Mouse (Mus musculus): ENCODE measurements around the gene Ppp1cc. TPM values are rescaled to one million over a fixed set of nuclear protein-coding genes. Genes with fewer than 3 reads are reported as not detected.

Ppp1cc gene
- total RNA-seq, 2 experiments from 2014 or later: 219 to 431 TPM

GRCm38 (mm10) chr5:122165233-122165915 is 7.3 kb downstream of the Ppp1cc start:
- no peak for ATAC-seq (replicated peaks; ENCODE audit: poor library complexity)

- ATAC-seq (replicated peaks; ENCODE audit: poor library complexity): peak; percentile 72
Measured at GRCm38 (mm10) chr5:122166636-122167161, 8.6 kb downstream of the Ppp1cc start.

- no peak for ATAC-seq (replicated peaks; ENCODE audit: poor library complexity)
Measured at GRCm38 (mm10) chr5:122168344-122169069, 10.4 kb downstream of the Ppp1cc start.

- ATAC-seq (replicated peaks; ENCODE audit: poor library complexity): no peak
Measured at GRCm38 (mm10) chr5:122171058-122171457, 13.0 kb downstream of the Ppp1cc start.

- no peak for ATAC-seq (replicated peaks; ENCODE audit: poor library complexity)
Measured at GRCm38 (mm10) chr5:122175402-122175801, 17.3 kb downstream of the Ppp1cc start.

GRCm38 (mm10) chr5:122175961-122176360 is 17.9 kb downstream of the Ppp1cc start:
- ATAC-seq (replicated peaks; ENCODE audit: poor library complexity): no peak

GRCm38 (mm10) chr5:122176398-122176797 is 18.3 kb downstream of the Ppp1cc start:
- ATAC-seq (replicated peaks; ENCODE audit: poor library complexity): peak; percentile 96

GRCm38 (mm10) chr5:122179665-122180064 is 21.6 kb downstream of the Ppp1cc start:
- peak; percentile 57 for ATAC-seq (replicated peaks; ENCODE audit: poor library complexity)

GRCm38 (mm10) chr5:122184283-122184806 is 26.3 kb downstream of the Ppp1cc start:
- peak; percentile 46; the same call in 1 of the 2 replicates for ATAC-seq (replicated peaks; ENCODE audit: poor library complexity)

GRCm38 (mm10) chr5:122184858-122185257 is 26.8 kb downstream of the Ppp1cc start:
- 0 out of 2 replicates have a peak, but pooled peaks have one; percentile 11 for ATAC-seq (replicated peaks; ENCODE audit: poor library complexity)

- no peak for ATAC-seq (replicated peaks; ENCODE audit: poor library complexity)
Measured at GRCm38 (mm10) chr5:122189115-122189514, 31.0 kb downstream of the Ppp1cc start.

- ATAC-seq (replicated peaks; ENCODE audit: poor library complexity): no peak
Measured at GRCm38 (mm10) chr5:122190465-122190864, 32.4 kb downstream of the Ppp1cc start.

GRCm38 (mm10) chr5:122191269-122192063 is 33.4 kb downstream of the Ppp1cc start:
- ATAC-seq (replicated peaks; ENCODE audit: poor library complexity): no peak

GRCm38 (mm10) chr5:122192347-122192746 is 34.3 kb downstream of the Ppp1cc start:
- no peak for ATAC-seq (replicated peaks; ENCODE audit: poor library complexity)

GRCm38 (mm10) chr5:122200872-122201271 is 42.8 kb downstream of the Ppp1cc start:
- no peak for ATAC-seq (replicated peaks; ENCODE audit: poor library complexity)

- no peak for ATAC-seq (replicated peaks; ENCODE audit: poor library complexity)
Measured at GRCm38 (mm10) chr5:122201904-122202303, 43.8 kb downstream of the Ppp1cc start.

GRCm38 (mm10) chr5:122204180-122204579 is 46.1 kb downstream of the Ppp1cc start:
- ATAC-seq (replicated peaks; ENCODE audit: poor library complexity): peak; percentile 89

- no peak for ATAC-seq (replicated peaks; ENCODE audit: poor library complexity)
Measured at GRCm38 (mm10) chr5:122206475-122206874, 48.4 kb downstream of the Ppp1cc start, which contains the start of gene Hvcn1. TSS of gene Hvcn1 (plus strand) at chr5:122206804.

GRCm38 (mm10) chr5:122208909-122209308 is 50.8 kb downstream of the Ppp1cc start:
- ATAC-seq (replicated peaks; ENCODE audit: poor library complexity): no peak

GRCm38 (mm10) chr5:122209591-122210368 is 51.7 kb downstream of the Ppp1cc start:
- ATAC-seq (replicated peaks; ENCODE audit: poor library complexity): peak; percentile 59
